Mouse (Mus musculus): ENCODE measurements around the gene Thsd4.
A peak's percentile ranks its signal among the peaks of the same experiment; 100 is the strongest.

Thsd4 gene

DNA sequence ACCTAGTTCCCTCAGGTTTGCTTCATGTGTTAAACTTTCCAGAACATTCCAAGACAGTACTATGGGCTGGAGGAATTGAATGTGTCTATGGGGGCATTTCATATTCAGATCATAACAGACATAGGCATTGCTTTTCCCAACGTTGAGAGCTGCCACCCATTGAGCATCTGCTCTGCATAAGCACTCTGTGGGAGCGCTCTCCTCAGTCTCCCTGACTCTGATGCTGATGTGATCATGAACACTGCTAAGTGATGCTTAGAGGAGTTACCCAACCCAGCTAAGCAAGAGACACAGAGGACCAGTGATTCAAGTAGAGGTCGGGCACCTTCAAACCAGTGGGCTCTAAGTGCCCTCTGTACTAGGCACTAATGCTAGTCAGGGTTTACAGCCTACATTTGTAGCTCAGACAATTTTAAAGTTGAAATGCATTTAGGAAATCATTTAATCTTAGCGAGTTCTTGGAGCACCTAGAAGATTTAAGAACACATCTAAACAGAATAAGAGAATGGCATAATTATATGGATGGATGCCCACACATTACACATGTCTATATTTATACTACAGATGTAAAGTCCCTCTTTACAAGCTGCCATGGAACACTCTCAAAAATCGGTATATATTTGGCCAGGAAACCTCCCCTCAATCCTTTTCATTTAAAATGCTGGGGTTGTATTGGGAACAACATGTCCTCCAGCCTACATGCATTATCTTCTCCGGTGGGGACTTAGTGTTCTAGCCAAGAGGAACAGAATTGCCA, 392.4 kb downstream of the Thsd4 start:
- no peak for DNase-seq

DNA sequence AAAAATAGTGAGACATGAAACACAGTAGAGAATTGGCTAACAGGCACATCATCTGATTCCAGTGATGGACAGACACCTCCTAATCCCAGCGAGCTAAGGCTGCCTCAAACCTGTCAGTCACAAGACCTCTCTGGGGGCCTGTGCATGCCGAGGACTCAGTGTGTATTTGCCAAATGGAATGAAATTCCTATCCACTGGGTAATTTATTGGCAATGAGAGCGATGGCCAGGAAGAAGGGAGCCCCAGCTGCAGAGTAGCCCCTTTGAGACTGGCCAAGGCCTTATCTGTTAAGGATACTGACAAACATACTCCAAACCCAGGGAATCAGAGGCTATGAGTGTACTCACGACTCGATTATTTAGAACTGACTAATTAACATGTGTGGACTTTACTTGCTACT, 394.9 kb downstream of the Thsd4 start:
- DNase-seq = no peak

- DNase-seq = no peak
Measured at GRCm38 (mm10) chr9:60124102-60124501, 397.7 kb downstream of the Thsd4 start.

- DNase-seq = no peak
Measured at GRCm38 (mm10) chr9:60123066-60123465, 398.8 kb downstream of the Thsd4 start.

GRCm38 (mm10) chr9:60119846-60120245, 402.0 kb downstream of the Thsd4 start:
- DNase-seq = no peak

GRCm38 (mm10) chr9:60117831-60118230, 404.0 kb downstream of the Thsd4 start:
- DNase-seq = no peak

GRCm38 (mm10) chr9:60115711-60116247, 406.1 kb downstream of the Thsd4 start:
- no peak for DNase-seq

- no peak for DNase-seq
Measured at GRCm38 (mm10) chr9:60115306-60115705, 406.5 kb downstream of the Thsd4 start.

DNA sequence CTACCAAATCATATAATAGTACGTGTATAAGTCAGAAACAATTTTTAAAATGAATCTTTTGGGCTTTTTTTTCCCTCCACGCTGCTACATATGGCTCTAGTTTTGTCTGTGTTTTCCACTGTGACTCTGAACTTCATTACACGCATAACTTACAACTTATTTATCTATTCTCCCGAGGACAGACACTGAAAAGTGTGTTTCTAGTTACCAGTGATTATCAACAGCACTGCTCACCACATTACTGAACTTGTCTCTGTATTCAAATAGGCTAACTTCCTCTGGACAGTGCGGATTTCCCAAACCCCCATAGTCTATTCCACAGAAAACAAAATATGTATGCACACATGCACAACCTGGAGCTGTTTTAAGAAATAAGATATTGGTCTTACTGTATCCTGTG, 411.6 kb downstream of the Thsd4 start:
- no peak for DNase-seq

GRCm38 (mm10) chr9:60106683-60107082, 415.2 kb downstream of the Thsd4 start:
- DNase-seq = no peak

DNA sequence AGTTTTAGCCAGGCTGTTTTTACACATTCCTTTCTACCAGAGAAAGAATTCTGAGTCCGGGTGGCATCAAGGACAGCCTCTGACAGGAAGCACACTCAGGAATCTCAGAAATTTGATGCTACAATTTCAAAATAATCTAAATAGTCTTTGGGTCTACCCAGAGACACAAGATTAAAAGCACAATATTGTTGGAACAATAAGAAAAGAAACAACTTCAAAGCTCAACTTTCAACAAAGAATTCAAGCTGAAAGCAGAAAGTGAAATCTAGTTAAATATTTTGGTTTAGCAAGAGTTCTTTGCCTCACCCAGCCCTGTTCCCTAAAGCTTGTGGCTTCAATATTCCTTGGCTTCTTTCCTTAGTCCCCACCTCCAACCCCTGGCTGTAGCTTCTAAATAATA, 415.7 kb downstream of the Thsd4 start:
- DNase-seq = no peak

DNA sequence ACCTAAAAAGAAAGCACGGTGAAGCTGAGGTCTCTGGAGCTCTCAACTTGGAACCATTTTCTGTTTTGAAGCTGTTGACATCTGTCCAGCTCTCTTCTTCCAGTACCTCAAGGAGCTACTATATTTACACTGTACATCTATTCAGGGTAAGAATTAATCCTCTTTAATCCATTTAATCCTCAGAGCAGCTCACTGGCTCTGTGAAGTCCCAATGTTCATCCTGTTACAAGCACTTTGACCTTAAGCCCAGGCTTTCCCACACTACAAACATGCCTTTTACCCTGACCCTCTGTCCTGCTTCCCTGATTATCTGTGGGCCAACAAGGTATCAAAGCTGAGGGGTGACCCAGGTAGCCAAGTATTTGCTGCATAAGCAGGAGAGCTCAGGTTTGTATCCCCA, 427.6 kb downstream of the Thsd4 start:
- no peak for DNase-seq

DNA sequence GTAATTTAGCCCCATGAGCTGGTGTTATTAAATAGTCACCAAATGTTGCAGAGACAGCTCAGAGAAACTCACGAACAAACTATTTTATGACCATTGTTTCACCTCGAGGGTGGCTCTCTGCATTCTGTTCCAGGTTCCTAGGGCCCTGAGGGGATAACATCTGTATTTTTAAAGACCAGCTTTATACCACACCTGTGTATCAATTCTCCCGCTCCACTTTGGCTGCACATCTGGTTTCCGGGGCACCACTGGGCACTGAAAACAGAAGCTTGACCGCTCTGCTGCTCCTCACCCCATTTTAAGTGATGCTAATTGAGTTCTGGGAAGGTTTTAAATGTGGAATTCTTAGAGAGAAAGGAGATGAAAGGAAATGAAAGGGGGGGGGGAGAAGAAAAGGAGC, 429.4 kb downstream of the Thsd4 start:
- DNase-seq = no peak

DNA sequence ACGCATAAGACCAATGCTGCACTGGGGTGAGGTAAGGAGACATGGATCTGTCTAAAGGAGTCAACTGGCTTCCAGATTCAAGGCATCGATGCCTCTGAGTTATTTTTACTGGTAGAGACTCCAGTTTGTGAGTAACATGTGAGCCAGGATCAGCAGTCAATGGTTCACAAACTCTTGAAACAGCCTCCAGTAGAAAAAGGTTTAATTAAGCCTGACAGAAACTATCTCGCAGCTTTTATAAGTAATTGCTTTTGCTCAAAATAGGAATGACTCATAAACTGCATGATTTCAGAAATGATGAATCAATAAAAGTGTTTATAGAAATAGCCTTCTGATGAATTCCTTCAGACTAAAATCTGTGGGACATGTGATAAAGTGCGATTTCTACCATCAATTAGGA, 432.4 kb downstream of the Thsd4 start:
- DNase-seq = no peak

- DNase-seq = peak in 1 of 2 experiments; percentile 46
Measured at GRCm38 (mm10) chr9:60088101-60088500, 433.7 kb downstream of the Thsd4 start.

DNA sequence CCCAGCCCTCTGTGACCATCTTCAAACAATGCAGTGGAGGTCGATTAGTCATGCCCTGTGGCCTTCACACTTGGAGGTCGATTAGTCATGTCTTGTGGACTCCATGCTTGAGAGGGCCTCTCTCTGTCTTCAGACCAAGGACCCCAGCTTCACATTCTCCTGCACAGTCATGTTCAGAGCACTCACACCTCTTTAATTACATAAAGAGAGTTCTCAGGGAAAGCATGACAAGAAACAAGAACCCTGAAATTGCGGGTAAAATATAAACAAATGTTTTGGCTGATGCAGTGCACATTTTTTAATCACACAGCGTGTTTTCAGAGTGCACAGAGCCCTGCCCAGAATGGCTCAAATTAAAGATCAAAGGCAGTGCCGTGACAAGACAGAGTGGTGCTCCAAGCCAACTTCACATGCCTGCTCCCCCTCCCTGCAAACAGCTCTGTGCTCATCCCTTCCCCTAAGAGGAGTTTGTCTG, 439.7 kb downstream of the Thsd4 start:
- no peak for DNase-seq

DNA sequence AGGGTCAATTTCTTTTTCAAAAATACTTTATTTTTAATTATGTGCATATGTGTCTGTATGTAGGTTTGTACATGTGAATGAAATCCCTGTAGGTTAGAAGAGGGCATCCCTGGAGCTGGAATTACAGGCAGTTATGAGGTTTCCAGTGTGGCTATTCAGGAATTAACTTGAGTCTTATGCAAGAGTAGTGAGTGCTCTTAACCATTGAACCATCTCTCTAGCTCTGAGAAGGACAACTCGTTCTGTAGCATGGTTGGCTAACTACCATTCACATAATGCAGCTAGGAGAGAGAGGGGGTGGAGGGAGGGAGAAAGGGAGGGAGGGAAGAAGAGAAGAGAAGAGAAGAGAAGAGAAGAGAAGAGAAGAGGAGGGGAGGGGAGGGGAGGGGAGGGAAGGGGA, 444.1 kb downstream of the Thsd4 start:
- no peak for DNase-seq

DNA sequence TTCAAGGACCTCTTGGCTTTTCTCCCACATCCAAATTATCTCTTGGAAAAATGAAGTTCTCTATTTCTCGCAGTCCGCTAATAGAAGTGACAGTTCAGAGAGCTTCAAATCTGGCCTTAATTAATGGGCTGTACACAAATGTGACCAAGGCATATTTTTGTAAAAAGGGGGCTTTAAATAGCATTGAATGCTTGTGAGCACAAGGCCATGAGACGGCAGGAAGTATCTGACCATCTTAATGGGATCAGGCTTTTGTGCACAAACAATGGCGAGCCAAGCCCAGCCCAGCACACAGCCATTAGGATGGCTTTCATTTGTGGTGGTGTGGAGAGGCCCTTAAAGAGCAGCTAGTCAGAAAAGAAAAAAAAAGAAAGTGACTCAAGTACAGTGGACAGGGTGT, 445.4 kb downstream of the Thsd4 start:
- DNase-seq = no peak

DNA sequence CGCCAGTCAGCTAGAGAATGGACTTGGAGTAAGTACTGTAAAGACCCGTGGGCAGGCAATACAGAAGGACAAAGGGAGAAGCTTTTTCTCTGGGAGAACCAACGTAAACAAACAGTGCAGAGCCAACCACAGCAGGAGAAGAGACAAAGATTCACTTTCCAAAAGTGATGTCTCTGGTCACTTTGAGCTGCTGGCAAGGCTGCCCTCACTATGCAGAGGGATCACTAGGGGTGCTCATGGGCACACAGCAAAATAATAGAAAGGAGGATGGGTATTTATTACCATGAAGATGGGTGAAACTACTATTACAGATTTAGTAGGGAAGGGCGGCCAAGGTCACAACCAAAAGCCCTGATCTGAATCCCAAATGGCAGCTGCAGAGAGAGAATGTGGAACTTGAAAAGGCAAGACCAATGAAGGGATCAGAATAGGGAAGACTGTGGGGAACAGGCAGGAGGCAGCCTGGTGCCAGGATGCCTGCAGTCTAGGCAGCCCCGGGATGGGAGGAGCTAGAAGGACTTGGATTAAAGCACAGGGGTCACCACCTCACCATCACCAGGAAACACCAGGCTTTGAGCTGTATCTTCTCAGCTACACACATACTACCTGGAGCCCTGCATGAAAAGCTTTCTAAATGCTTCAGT, 450.1 kb downstream of the Thsd4 start:
- DNase-seq = no peak

- peak in 1 of 2 experiments; percentile 9 for DNase-seq
Measured at GRCm38 (mm10) chr9:60067241-60067640, 454.6 kb downstream of the Thsd4 start.

DNA sequence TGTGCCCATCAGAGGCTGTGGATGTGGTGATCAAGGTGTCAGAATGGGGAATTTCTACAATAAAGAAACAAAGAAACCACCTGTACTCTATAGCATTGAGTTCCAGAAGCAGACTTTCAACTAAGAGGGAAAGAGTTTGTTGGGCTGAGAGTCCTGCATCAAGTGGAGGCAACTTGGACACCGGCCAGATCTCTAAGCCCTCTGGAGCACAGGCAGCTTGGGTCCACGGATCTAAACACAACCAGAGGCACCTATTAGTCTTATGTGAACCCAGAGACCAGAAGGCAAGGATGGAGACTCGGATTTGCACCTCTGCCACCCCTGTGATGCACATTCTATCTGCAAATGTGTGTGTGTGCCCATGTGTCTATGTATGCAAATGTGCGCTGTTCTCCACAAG, 456.7 kb downstream of the Thsd4 start:
- DNase-seq = no peak

DNA sequence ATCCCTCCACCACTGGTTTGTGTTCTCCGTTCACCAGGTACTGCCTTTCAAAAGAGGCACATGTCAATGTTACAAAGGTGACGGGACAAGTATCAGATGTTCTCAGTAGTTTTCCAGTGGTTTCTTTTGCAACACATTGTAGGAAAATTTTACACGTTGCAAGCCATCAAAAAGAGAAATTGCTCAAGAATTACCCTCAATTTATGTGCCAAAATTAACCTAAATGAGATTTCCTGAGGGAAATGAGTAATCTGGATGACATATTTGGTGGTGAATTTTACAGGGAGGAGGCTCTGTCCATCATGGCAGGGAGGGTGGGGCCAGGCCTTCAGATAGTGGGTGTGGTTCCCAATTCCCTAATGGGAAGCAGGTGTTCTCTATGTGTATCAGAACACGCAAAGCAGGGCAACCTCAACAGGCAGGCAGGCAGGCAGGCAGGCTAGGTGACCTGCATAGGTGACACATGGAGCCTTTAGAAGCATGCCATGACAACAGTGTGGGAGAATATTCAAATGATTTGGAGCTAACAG, 458.6 kb downstream of the Thsd4 start:
- DNase-seq = no peak

GRCm38 (mm10) chr9:60056131-60056530, 465.7 kb downstream of the Thsd4 start:
- no peak for DNase-seq

GRCm38 (mm10) chr9:60054951-60055350, 466.9 kb downstream of the Thsd4 start:
- DNase-seq = no peak
